Mouse (Mus musculus) left cerebral cortex, adult 2 months (tissue): Measurements from ENCODE around the gene Cox7c. TPM values are rescaled to one million over a fixed set of nuclear protein-coding genes. Genes with fewer than 3 reads are reported as not detected.
A peak's percentile ranks its signal among the peaks of the same experiment; 100 is the strongest.
"Not testable (repeated sequence)": the region's sequence is repeated elsewhere in the genome, so short reads cannot be mapped to it uniquely, and the experiment has no call there.

Experiments used
- DNase-seq, 2 experiments: peaks; one replicate each; pipeline ENCODE4 v3.0.0; 2021 to 2022; ENCODE audit warnings: low spot score in 2 of 2, mixed read lengths in 1 of 2; ENCODE audit errors: extremely low spot score in 1 of 2
- H3K27ac ChIP-seq: fragments of 200-600 bp; 2 replicates; pipeline ENCODE4 v1.8.1; 2022
- H3K4me3 ChIP-seq: fragments of 200-600 bp; 2 replicates; pipeline ENCODE4 v1.8.1; 2022
- CTCF ChIP-seq: fragments of 200-600 bp; IDR thresholded peaks from 2 replicates; pipeline ENCODE4 v1.8.1; 2022; ENCODE audit warnings: antibody characterized with exemption, mild to moderate bottlenecking, moderate library complexity
- intact Hi-C: fragments of 180-260 bp; cut with DNase I; formaldehyde crosslinking; loops from one replicate; pipeline ENCODE4 v1.15.1; 2025
- long read RNA-seq, 2 experiments: library from polyadenylated mRNA; stranded (forward); transcript quantifications; one replicate each; pipeline ENCODE4 v2.0.0; 2021; ENCODE audit warnings: borderline mapping rate in 2 of 2
- total RNA-seq, 2 experiments: library from RNA; stranded (reverse); gene quantifications; 2 replicates each; pipeline ENCODE4 v1.2.3; 2021

Gene Cox7c
- 100 to 1,000 TPM; 336 to 358 TPM for total RNA-seq
- long read RNA-seq, experiment 1, transcript Cox7c-203 (3 exons, 540 nt), result major isoform, 220 of 225 reads
- long read RNA-seq, experiment 1, partial matches to known transcripts, result 1 of 225 reads
- long read RNA-seq, experiment 1, other reads (novel, unspliced or antisense), result 0 of 225 reads
- long read RNA-seq, experiment 2, transcript Cox7c-203 (3 exons, 540 nt), result major isoform, 165 of 172 reads
- long read RNA-seq, experiment 2, partial matches to known transcripts, result 3 of 172 reads
- long read RNA-seq, experiment 2, other reads (novel, unspliced or antisense), result 0 of 172 reads

DNA sequence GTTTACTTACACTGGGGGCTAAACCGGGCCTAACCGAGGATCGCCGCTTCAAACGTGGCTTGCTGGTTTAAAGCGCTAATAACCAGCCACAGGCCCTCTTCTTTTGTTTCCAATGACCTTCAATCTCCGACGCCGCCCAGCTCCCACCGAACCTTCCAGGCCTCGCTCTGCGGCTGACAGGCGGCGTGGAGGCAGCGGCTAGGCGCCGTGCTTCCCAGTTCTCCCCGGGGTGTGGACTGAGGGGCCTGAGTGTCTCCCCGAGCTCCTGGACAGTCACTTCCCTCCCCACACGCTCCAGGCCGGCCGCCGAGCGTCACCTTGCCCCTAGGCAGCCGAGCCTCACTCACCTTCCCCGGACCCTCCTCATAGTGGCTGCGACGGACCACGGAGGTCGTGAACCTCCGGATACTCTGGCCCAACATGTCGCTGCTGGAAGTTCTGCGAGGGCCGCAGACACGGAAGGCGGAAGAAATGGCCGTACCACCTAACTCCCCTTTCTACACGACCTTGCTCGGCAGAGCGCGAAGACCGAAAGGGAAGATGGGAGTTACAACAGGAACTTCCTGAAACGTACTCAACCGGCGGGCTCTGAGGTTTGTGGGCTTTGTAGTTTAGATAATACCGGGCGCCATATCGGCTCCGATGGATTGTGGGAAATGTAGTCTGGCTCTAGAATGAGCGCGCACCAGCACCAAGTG, at the start of gene Cox7c:
Cox7c (minus strand) TSS at position 651 of the 698 bp plus-strand sequence.
- TF ChIP-seq CTCF, result no peak
- Histone ChIP-seq H3K4me3 (peak within 1 kb of the TSS; percentile 89), H3K27ac (peak within 1 kb of the TSS; percentile 94)
- DNase-seq, result peak; percentile 78 to 88
- intact Hi-C loops, result no loop called here

GRCm38 (mm10) chr13:86068011-86068724, 21.5 kb upstream of the Cox7c start:
- TF ChIP-seq CTCF, result no peak
- intact Hi-C loops, result no loop called here
- no peak for DNase-seq
- H3K27ac ChIP-seq, result no peak overlapping the region
- no peak overlapping the region for H3K4me3 ChIP-seq

GRCm38 (mm10) chr13:86067508-86067907, 20.8 kb upstream of the Cox7c start:
- DNase-seq, result no peak
- TF ChIP-seq CTCF, result no peak
- H3K27ac ChIP-seq, result no peak overlapping the region
- intact Hi-C loops, result no loop called here
- H3K4me3 ChIP-seq, result no peak overlapping the region

GRCm38 (mm10) chr13:86054091-86054490, 7.4 kb upstream of the Cox7c start:
- intact Hi-C loops, result loop anchor here (10.0 kb wide), 1 partner anchor 409 kb away; no protein-coding TSS in a partner anchor
- H3K27ac ChIP-seq, H3K4me3 ChIP-seq, DNase-seq: not testable (repeated sequence)

- DNase-seq, result no peak
- intact Hi-C loops, result no loop called here
- Histone ChIP-seq H3K4me3 (no peak overlapping the region), H3K27ac (no peak overlapping the region)
- TF ChIP-seq CTCF, result no peak
These were observed 41.6 kb downstream of the Cox7c start for GRCm38 (mm10) chr13:86004907-86005675.
